Mouse (Mus musculus): Measurements from ENCODE around the gene Cacna2d2.
"Not testable (repeated sequence)": the region's sequence is repeated elsewhere in the genome, so short reads cannot be mapped to it uniquely, and the experiment has no call there.

Gene Cacna2d2

GRCm38 (mm10) chr9:107551890-107552355, 152.5 kb downstream of the Cacna2d2 start:
- in situ Hi-C loops (cut with MboI, MseI) = no loop called here

- in situ Hi-C loops (cut with MboI, MseI) = no loop called here
These were observed 153.4 kb downstream of the Cacna2d2 start for GRCm38 (mm10) chr9:107552690-107553393.

GRCm38 (mm10) chr9:107553541-107554318, 154.3 kb downstream of the Cacna2d2 start:
- in situ Hi-C loops (cut with MboI, MseI) = no loop called here

GRCm38 (mm10) chr9:107554319-107554825, 155.0 kb downstream of the Cacna2d2 start:
- in situ Hi-C loops (cut with MboI, MseI) = no loop called here

GRCm38 (mm10) chr9:107555031-107555457, 155.6 kb downstream of the Cacna2d2 start:
- in situ Hi-C loops (cut with MboI, MseI) = no loop called here

- in situ Hi-C loops (cut with MboI, MseI) = no loop called here
These were observed 156.3 kb downstream of the Cacna2d2 start for GRCm38 (mm10) chr9:107555701-107556100.

- in situ Hi-C loops (cut with MboI, MseI) = no loop called here
These were observed 156.9 kb downstream of the Cacna2d2 start for GRCm38 (mm10) chr9:107556346-107556745.

GRCm38 (mm10) chr9:107563029-107563581, 163.7 kb downstream of the Cacna2d2 start, which contains the start of gene Tusc2:
Tusc2 (plus strand) TSS chr9:107563255.
- in situ Hi-C loops (cut with MboI, MseI) = no loop called here

- in situ Hi-C loops (cut with MboI, MseI) = not testable (repeated sequence)
These were observed 166.1 kb downstream of the Cacna2d2 start for GRCm38 (mm10) chr9:107565556-107565955.

- in situ Hi-C loops (cut with MboI, MseI) = no loop called here
These were observed 166.8 kb downstream of the Cacna2d2 start for GRCm38 (mm10) chr9:107566041-107566709.

GRCm38 (mm10) chr9:107566855-107567254, 167.4 kb downstream of the Cacna2d2 start:
- in situ Hi-C loops (cut with MboI, MseI) = no loop called here

GRCm38 (mm10) chr9:107567702-107568319, 168.4 kb downstream of the Cacna2d2 start, which contains the start of gene Hyal2:
Hyal2 (plus strand) TSS chr9:107567945.
- in situ Hi-C loops (cut with MboI, MseI) = no loop called here

- in situ Hi-C loops (cut with MboI, MseI) = no loop called here
These were observed 169.2 kb downstream of the Cacna2d2 start for GRCm38 (mm10) chr9:107568331-107569261.

- in situ Hi-C loops (cut with MboI, MseI) = no loop called here
These were observed 169.9 kb downstream of the Cacna2d2 start for GRCm38 (mm10) chr9:107569270-107569669.

- in situ Hi-C loops (cut with MboI, MseI) = no loop called here
These were observed 170.6 kb downstream of the Cacna2d2 start for GRCm38 (mm10) chr9:107570016-107570415.

- in situ Hi-C loops (cut with MboI, MseI) = no loop called here
These were observed 171.4 kb downstream of the Cacna2d2 start for GRCm38 (mm10) chr9:107570845-107571244.

GRCm38 (mm10) chr9:107571534-107572326, 172.3 kb downstream of the Cacna2d2 start:
- in situ Hi-C loops (cut with MboI, MseI) = no loop called here

- in situ Hi-C loops (cut with MboI, MseI) = no loop called here
These were observed 172.9 kb downstream of the Cacna2d2 start for GRCm38 (mm10) chr9:107572327-107572662.

- in situ Hi-C loops (cut with MboI, MseI) = not testable (repeated sequence)
These were observed 174.4 kb downstream of the Cacna2d2 start for GRCm38 (mm10) chr9:107573774-107574173.

All from T-helper 2 cell (primary cell).